Mouse (Mus musculus) embryonic facial prominence, embryonic 14.5 days (tissue): ENCODE results near the gene Prkce. TPM values are rescaled to one million over a fixed set of nuclear protein-coding genes. Genes with fewer than 3 reads are reported as not detected.

ENCODE experiments used
- ATAC-seq: fragments of 200-750 bp; cut with Nextera tagmentation; 2 replicates; pipeline ENCODE4 v1.8.0; 2017; ENCODE audit warnings: low read depth, moderate number of reproducible peaks, moderate TSS enrichment
- DNase-seq: peaks from one replicate; pipeline ENCODE4 v3.0.0-alpha.2; 2015; ENCODE audit warnings: low spot score
- H3K27ac ChIP-seq: fragments of 300-500 bp; sonication (generic); replicated peaks from 2 replicates; pipeline ENCODE4 v1.5.1; 2014; ENCODE audit warnings: low read depth, mild to moderate bottlenecking, low read length, moderate library complexity
- H3K27me3 ChIP-seq: fragments of 300-500 bp; sonication (generic); replicated peaks from 2 replicates; pipeline ENCODE4 v1.6.1; 2014; ENCODE audit warnings: low read length; ENCODE audit not compliant: control insufficient read depth, insufficient read depth
- H3K36me3 ChIP-seq: fragments of 300-500 bp; sonication (generic); 2 replicates; pipeline ENCODE4 v1.6.1; 2014; ENCODE audit warnings: low read length, mixed read lengths; ENCODE audit not compliant: control insufficient read depth, insufficient read depth
- H3K4me1 ChIP-seq: fragments of 300-500 bp; sonication (generic); 2 replicates; pipeline ENCODE4 v1.6.1; 2014; ENCODE audit warnings: antibody characterized with exemption, low read length; ENCODE audit not compliant: control insufficient read depth, insufficient read depth
- H3K4me2 ChIP-seq: fragments of 300-500 bp; sonication (generic); 2 replicates; pipeline ENCODE4 v1.6.1; 2014; ENCODE audit warnings: low read depth, mild to moderate bottlenecking, low read length, moderate library complexity, mixed read lengths
- H3K4me3 ChIP-seq: fragments of 300-500 bp; sonication (generic); 2 replicates; pipeline ENCODE4 v1.5.1; 2014; ENCODE audit warnings: low read depth, mild to moderate bottlenecking, low read length
- H3K9ac ChIP-seq: fragments of 300-500 bp; sonication (generic); 2 replicates; pipeline ENCODE4 v1.6.1; 2014; ENCODE audit warnings: low read depth, mild to moderate bottlenecking, low read length, moderate library complexity, mixed read lengths
- H3K9me3 ChIP-seq: fragments of 300-500 bp; sonication (generic); 2 replicates; pipeline ENCODE4 v1.6.1; 2016; ENCODE audit warnings: low read length; ENCODE audit not compliant: control insufficient read depth
- WGBS: fragments of 180-500 bp; shearing (Covaris S2); extraction: QIAGEN DNeasy Blood & Tissue Kit; methylation state at CpG from one replicate; pipeline ENCODE4 v1.1.7; 2014; 5-methylcytosine and 5-hydroxymethylcytosine counted together
- polyA plus RNA-seq: library from polyadenylated mRNA; unstranded; fragments of >200 nt; fragmentation: Nextera tagmentation; extraction: Ambion mirVana; gene quantifications from 2 replicates; pipeline ENCODE4 v1.2.1, GENCODE M21; 2014

Gene Prkce
- polyA plus RNA-seq, 1 experiment from 2014 or later = 9.7 TPM

DNA sequence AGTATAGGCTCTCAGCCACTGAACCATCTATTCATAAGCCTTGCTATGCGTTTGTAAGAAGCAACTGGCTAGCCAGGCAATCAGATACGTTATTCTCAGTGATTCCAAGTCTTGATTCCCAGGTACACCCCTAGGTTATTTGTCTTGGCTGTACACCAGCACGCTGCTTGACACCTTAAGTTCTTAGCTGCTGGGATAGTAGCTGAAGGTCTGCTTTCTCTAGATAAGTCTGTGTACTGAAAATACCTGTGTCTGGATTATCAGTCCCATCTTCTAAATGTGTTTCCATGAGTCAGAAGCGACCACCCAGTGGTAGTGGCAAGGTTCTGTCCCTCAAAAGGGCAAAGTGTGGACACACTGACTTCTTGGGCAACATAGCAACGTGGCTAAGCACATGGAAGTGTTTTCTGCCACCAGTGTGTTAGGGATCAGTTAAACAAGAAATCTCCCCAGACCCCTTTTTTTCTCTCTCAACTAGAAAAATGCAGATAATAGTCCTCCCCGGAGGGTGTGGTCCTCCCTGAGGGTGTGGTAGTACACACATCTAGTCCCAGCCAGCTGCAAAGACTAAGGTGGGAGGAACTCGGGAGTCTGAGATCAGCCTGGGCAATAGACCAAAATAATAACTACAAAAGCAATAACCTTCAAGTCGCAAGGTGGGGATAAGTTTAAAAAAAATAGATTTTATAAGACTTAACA lies 442.8 kb downstream of the Prkce start:
- Histone ChIP-seq H3K4me3 (no peak overlapping the region), H3K36me3 (no peaks in the 10 kb centered on the region), H3K27me3 (no peaks in the 10 kb centered on the region), H3K4me1 (no peaks in the 10 kb centered on the region), H3K27ac (no peak overlapping the region), H3K4me2 (no peak overlapping the region), H3K9me3 (no peaks in the 10 kb centered on the region), H3K9ac (no peak overlapping the region)
- peak; percentile 50 for DNase-seq
- ATAC-seq = no peak
- WGBS = 62% methylated on average over 8 of the region's 8 CpGs

DNA sequence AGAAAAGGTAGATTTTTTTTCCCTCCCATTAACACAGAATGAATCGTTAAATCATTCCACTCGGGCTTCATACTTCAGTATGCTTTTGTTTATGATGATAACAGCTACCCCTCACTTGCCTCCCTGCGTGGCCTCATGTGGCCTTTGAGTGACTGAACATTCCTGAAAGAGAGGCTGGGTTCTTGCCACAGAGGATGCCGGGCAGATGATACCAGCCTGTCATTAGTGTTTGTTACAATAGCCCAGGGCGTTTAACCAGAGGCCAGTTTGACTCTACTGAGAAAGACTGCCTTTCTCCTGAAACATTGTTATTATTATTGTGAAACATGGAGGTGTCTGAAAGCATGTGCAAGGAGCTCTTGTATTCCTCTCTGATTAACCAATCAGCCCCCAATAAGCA lies 444.2 kb downstream of the Prkce start:
- WGBS = 55% methylated on average over 5 of the region's 5 CpGs
- H3K4me2 ChIP-seq = no peak overlapping the region

GRCm38 (mm10) chr17:86615592-86616291 lies 448.2 kb downstream of the Prkce start:
- 80% methylated on average over 13 of the region's 13 CpGs for WGBS
- ATAC-seq = no peak

More for the DNA sequence above, 444.2 kb downstream of the Prkce start:
- no peak overlapping the region for H3K4me3 ChIP-seq
- no peak overlapping the region for H3K9ac ChIP-seq
- no peak overlapping the region for H3K27ac ChIP-seq
- no peaks in the 10 kb centered on the region for H3K4me1 ChIP-seq
- H3K9me3 ChIP-seq = no peaks in the 10 kb centered on the region
- DNase-seq (no peak), ATAC-seq (no peak)
- no peaks in the 10 kb centered on the region for H3K27me3 ChIP-seq
- no peaks in the 10 kb centered on the region for H3K36me3 ChIP-seq

GRCm38 (mm10) chr17:86617570-86618237 lies 450.1 kb downstream of the Prkce start:
- WGBS = 50% methylated on average over 3 of the region's 3 CpGs
- no peak for ATAC-seq
- 0 out of 2 replicates have a peak, but pooled peaks cover 2% of the 10 kb centered on the region for H3K4me1 ChIP-seq

More at GRCm38 (mm10) chr17:86615592-86616291, 448.2 kb downstream of the Prkce start:
- DNase-seq = no peak
- Histone ChIP-seq H3K4me2 (no peak overlapping the region), H3K36me3 (no peaks in the 10 kb centered on the region), H3K27ac (no peak overlapping the region), H3K9ac (no peak overlapping the region), H3K4me1 (0 out of 2 replicates have a peak, but pooled peaks cover 2% of the 10 kb centered on the region), H3K4me3 (no peak overlapping the region), H3K9me3 (no peaks in the 10 kb centered on the region), H3K27me3 (no peaks in the 10 kb centered on the region)

DNA sequence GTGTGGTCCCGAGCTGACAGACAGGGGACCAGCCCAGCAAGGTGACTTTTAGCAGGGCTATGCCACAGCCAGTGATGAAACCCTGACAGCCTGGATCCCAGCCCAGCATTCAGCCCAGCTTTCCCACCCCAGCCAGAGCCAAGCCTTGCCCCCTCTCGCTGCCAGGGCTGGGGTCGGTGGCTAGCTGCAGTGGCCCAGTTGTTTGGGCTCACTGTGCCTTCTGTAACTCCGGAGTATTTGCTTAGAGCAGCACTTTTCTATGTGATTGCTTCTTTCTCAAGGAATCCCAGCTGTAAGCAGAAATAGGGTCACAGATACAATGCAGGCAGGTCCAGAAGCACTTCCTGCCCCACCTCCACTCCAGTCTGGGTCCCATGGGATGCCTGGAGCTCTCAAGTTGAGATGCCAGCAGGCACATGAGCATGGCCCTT lies 450.9 kb downstream of the Prkce start:
- no peak overlapping the region for H3K4me3 ChIP-seq
- H3K4me2 ChIP-seq = no peak overlapping the region
- H3K9ac ChIP-seq = no peak overlapping the region
- H3K4me1 ChIP-seq = 0 out of 2 replicates have a peak, but pooled peaks cover 2% of the 10 kb centered on the region
- no peak overlapping the region for H3K27ac ChIP-seq
- DNase-seq (peak; percentile 30), ATAC-seq (no peak)
- H3K9me3 ChIP-seq = no peaks in the 10 kb centered on the region
- no peaks in the 10 kb centered on the region for H3K27me3 ChIP-seq
- WGBS = 52% methylated on average over 4 of the region's 4 CpGs
- no peaks in the 10 kb centered on the region for H3K36me3 ChIP-seq

More at GRCm38 (mm10) chr17:86617570-86618237, 450.1 kb downstream of the Prkce start:
- no peak overlapping the region for H3K4me2 ChIP-seq
- no peaks in the 10 kb centered on the region for H3K27me3 ChIP-seq
- no peak overlapping the region for H3K9ac ChIP-seq
- H3K4me3 ChIP-seq = no peak overlapping the region
- no peak for DNase-seq
- no peak overlapping the region for H3K27ac ChIP-seq
- no peaks in the 10 kb centered on the region for H3K9me3 ChIP-seq
- H3K36me3 ChIP-seq = no peaks in the 10 kb centered on the region

DNA sequence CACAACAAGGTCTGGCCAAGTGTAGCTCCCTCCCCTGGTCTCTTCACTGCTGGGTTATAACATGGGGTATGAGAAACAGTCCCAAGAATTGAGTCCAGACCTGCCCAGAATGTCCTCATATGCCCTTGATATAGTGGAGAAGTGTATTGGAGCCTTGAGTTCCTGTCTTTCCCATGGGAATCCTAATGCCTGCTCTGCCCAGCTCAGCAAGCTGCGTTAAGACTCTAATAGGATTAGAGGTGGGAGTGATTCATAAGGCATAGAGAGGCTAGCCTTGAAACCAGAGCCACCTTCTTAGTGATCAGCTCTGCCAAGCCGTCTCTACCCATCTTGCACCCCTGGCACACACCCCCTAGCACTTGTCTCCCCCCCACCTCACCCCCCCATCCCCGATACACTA lies 455.3 kb downstream of the Prkce start:
- 0 out of 2 replicates have a peak, but pooled peaks cover under 1% of the 10 kb centered on the region for H3K4me1 ChIP-seq
- H3K4me3 ChIP-seq = no peak overlapping the region
- H3K27me3 ChIP-seq = no peaks in the 10 kb centered on the region
- ATAC-seq (peak; percentile 83; the same call in 1 of the 2 replicates), DNase-seq (peak; percentile 24)
- no peak overlapping the region for H3K9ac ChIP-seq
- H3K27ac ChIP-seq = no peak overlapping the region
- H3K36me3 ChIP-seq = no peaks in the 10 kb centered on the region
- no peak overlapping the region for H3K4me2 ChIP-seq
- H3K9me3 ChIP-seq = no peaks in the 10 kb centered on the region
- 69% methylated on average over 3 of the region's 3 CpGs for WGBS

DNA sequence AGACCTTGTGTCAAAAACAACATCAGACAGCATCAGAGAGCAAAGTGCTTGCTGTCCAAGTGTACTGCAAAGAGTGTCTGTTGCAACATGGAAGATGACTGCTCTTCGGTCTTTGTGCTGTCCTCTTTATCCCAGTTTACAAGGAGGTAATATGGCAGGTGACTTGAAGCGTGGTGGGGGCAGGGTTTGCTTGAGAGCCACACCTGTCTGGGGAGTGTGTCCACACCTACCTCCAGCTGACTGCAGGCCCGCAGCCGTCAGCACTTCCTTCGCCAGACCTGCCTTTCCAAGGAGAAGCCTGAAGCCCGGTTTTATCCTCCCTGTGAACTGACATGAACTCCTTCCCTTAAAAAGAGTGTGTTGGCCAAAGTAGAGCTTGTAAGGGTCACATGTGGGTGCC lies 458.9 kb downstream of the Prkce start:
- H3K4me1 ChIP-seq = no peaks in the 10 kb centered on the region
- H3K4me2 ChIP-seq = no peak overlapping the region
- 87% methylated on average over 6 of the region's 6 CpGs for WGBS
- no peak overlapping the region for H3K9ac ChIP-seq
- no peak overlapping the region for H3K4me3 ChIP-seq
- H3K36me3 ChIP-seq = 0 out of 2 replicates have a peak, but pooled peaks cover 7% of the 10 kb centered on the region
- no peak for DNase-seq
- H3K9me3 ChIP-seq = no peaks in the 10 kb centered on the region
- no peaks in the 10 kb centered on the region for H3K27me3 ChIP-seq
- no peak for ATAC-seq
- no peak overlapping the region for H3K27ac ChIP-seq

DNA sequence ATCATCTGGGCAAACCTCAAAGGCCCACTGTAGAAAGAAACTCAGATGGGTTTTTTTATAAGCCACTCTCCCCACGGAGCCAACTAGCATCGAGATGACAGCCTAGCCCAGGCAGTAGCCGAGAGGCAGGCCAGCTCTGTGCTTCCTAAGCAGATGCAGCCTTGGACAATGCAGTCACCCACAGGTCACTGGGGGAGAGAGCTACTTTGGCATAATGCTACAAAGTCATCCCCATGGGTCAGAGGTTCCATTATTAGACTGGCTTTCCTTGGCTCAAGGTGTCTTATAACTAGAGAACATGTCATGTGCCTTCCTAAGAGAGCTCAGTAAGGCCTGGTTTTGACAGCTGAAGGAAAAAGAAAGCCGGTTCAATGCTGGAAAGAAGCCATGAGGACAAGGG lies 465.5 kb downstream of the Prkce start:
- Histone ChIP-seq H3K4me3 (no peak overlapping the region), H3K4me1 (no peaks in the 10 kb centered on the region), H3K36me3 (0 out of 2 replicates have a peak, but pooled peaks cover 10% of the 10 kb centered on the region), H3K27me3 (no peaks in the 10 kb centered on the region), H3K9me3 (no peaks in the 10 kb centered on the region), H3K27ac (no peak overlapping the region), H3K9ac (no peak overlapping the region), H3K4me2 (no peak overlapping the region)
- no peak for ATAC-seq
- WGBS = 86% methylated on average over 4 of the region's 4 CpGs
- DNase-seq = no peak
